Mouse (Mus musculus) CH12.LX (cell line): ENCODE results near the gene Kif6. TPM values are rescaled to one million over a fixed set of nuclear protein-coding genes. Genes with fewer than 3 reads are reported as not detected.

Experiments used
- DNase-seq: peaks from one replicate; pipeline ENCODE4 v3.0.0-alpha.2; 2013; ENCODE audit errors: extremely low read depth
- H3K27ac ChIP-seq: 2 replicates; pipeline ENCODE4 v1.5.1; 2012; ENCODE audit warnings: low read depth, mild to moderate bottlenecking, control low read depth, moderate library complexity; ENCODE audit not compliant: insufficient read depth
- H3K27me3 ChIP-seq: replicated peaks from 2 replicates; pipeline ENCODE3; 2012; ENCODE audit warnings: inconsistent platforms
- H3K36me3 ChIP-seq, 2 experiments: replicated peaks in 1 of 2; 2 replicates each; pipeline versions ENCODE3 to v1.6.1; 2012; ENCODE audit warnings: inconsistent platforms in 1 of 2, low read length in 1 of 2, mild to moderate bottlenecking in 1 of 2, mixed read lengths in 1 of 2, moderate library complexity in 1 of 2; ENCODE audit not compliant: control insufficient read depth in 1 of 2, insufficient read depth in 1 of 2
- H3K4me1 ChIP-seq, 2 experiments: 2 replicates each; pipeline ENCODE4 v1.6.1; 2012; ENCODE audit warnings: inconsistent platforms in 1 of 2, moderate library complexity in 1 of 2; ENCODE audit not compliant: insufficient read depth in 2 of 2, control insufficient read depth in 1 of 2
- H3K4me2 ChIP-seq: 2 replicates; pipeline ENCODE4 v1.6.1; 2012; ENCODE audit warnings: low read depth, mild to moderate bottlenecking, control low read depth; ENCODE audit not compliant: poor library complexity, insufficient read depth, severe bottlenecking
- H3K4me3 ChIP-seq, 3 experiments: fragments of 150-350 bp in 1 of 3; sonication (generic) in 1 of 3; replicated peaks in 1 of 3; 2 replicates each; pipeline versions ENCODE3 to v1.5.1; 2011 to 2012; ENCODE audit warnings: low read depth in 2 of 3, low read length in 2 of 3, mild to moderate bottlenecking in 2 of 3, moderate library complexity in 2 of 3, control low read depth in 1 of 3, improper control_type of control experiment in 1 of 3, inconsistent platforms in 1 of 3, mixed read lengths in 1 of 3; ENCODE audit not compliant: poor library complexity in 1 of 3
- H3K79me2 ChIP-seq: replicated peaks from 2 replicates; pipeline ENCODE4 v1.6.1; 2012; ENCODE audit warnings: mild to moderate bottlenecking, moderate library complexity; ENCODE audit not compliant: control insufficient read depth, poor library complexity, insufficient read depth, severe bottlenecking; ENCODE audit errors: extremely low read depth
- H3K9ac ChIP-seq: 2 replicates; pipeline ENCODE4 v1.6.1; 2012; ENCODE audit warnings: low read depth, mild to moderate bottlenecking, control low read depth, moderate library complexity; ENCODE audit not compliant: insufficient read depth
- H3K9me3 ChIP-seq: replicated peaks from 2 replicates; pipeline ENCODE3; 2012; ENCODE audit warnings: low read length, inconsistent platforms, mixed read lengths
- CHD1 ChIP-seq: IDR thresholded peaks from 2 replicates; pipeline ENCODE4 v1.6.1; 2012; ENCODE audit warnings: low read depth, low read length, improper control_type of control experiment, inconsistent platforms
- CHD2 ChIP-seq: IDR thresholded peaks from 2 replicates; pipeline ENCODE4 v1.6.1; 2011; ENCODE audit warnings: low read length, improper control_type of control experiment
- CTCF ChIP-seq, 2 experiments: IDR thresholded peaks in 1 of 2; conservative IDR thresholded peaks in 1 of 2; 2 replicates each; pipeline ENCODE4 v1.5.1; 2011 to 2012; ENCODE audit warnings: low read depth in 2 of 2, low read length in 2 of 2, improper control_type of control experiment in 1 of 2, inconsistent platforms in 1 of 2, mild to moderate bottlenecking in 1 of 2, moderate library complexity in 1 of 2
- EP300 ChIP-seq: IDR thresholded peaks from 2 replicates; pipeline ENCODE4 v1.6.1; 2011; ENCODE audit warnings: low read length, improper control_type of control experiment
- GABPA ChIP-seq: IDR thresholded peaks from 2 replicates; pipeline ENCODE4 v1.6.1; 2012; ENCODE audit warnings: low read depth, low read length, improper control_type of control experiment, inconsistent platforms; ENCODE audit not compliant: insufficient replicate concordance
- HCFC1 ChIP-seq: IDR thresholded peaks from 2 replicates; pipeline ENCODE4 v1.6.1; 2012; ENCODE audit warnings: low read depth, mild to moderate bottlenecking, inconsistent platforms, low read length, improper control_type of control experiment
- IRF4 ChIP-seq: IDR thresholded peaks from 2 replicates; pipeline ENCODE4 v1.6.1; 2014; ENCODE audit warnings: low read depth, mild to moderate bottlenecking, inconsistent platforms, low read length, improper control_type of control experiment
- KAT2A ChIP-seq: IDR thresholded peaks from 2 replicates; pipeline ENCODE4 v1.6.1; 2012; ENCODE audit warnings: low read length, improper control_type of control experiment, inconsistent platforms; ENCODE audit not compliant: insufficient replicate concordance
- MAFK ChIP-seq: IDR thresholded peaks from 2 replicates; pipeline ENCODE4 v1.6.1; 2011; ENCODE audit warnings: low read length, improper control_type of control experiment; ENCODE audit not compliant: insufficient replicate concordance
- MAZ ChIP-seq: IDR thresholded peaks from 2 replicates; pipeline ENCODE4 v1.6.1; 2012; ENCODE audit warnings: low read depth, mild to moderate bottlenecking, inconsistent platforms, low read length, improper control_type of control experiment, moderate library complexity
- MEF2A ChIP-seq: IDR thresholded peaks from 2 replicates; pipeline ENCODE4 v1.6.1; 2014; ENCODE audit warnings: low read depth, mild to moderate bottlenecking, inconsistent platforms, low read length, improper control_type of control experiment, borderline replicate concordance
- POLR2A ChIP-seq: IDR thresholded peaks from 2 replicates; pipeline ENCODE4 v1.6.1; 2011; ENCODE audit warnings: low read depth, mild to moderate bottlenecking, improper control_type of control experiment, low read length
- POLR2AphosphoS2 ChIP-seq: IDR thresholded peaks from 2 replicates; pipeline ENCODE4 v1.6.1; 2011; ENCODE audit warnings: low read depth, low read length, improper control_type of control experiment
- RAD21 ChIP-seq: IDR thresholded peaks from 2 replicates; pipeline ENCODE4 v1.6.1; 2011; ENCODE audit warnings: low read depth, mild to moderate bottlenecking, low read length, improper control_type of control experiment, moderate library complexity
- RCOR1 ChIP-seq: conservative IDR thresholded peaks from 2 replicates; pipeline ENCODE4 v1.6.1; 2012; ENCODE audit warnings: low read depth, mild to moderate bottlenecking, inconsistent platforms, low read length, improper control_type of control experiment
- SIN3A ChIP-seq: IDR thresholded peaks from 2 replicates; pipeline ENCODE4 v1.6.1; 2012; ENCODE audit warnings: low read length, improper control_type of control experiment, inconsistent platforms
- SMC3 ChIP-seq: IDR thresholded peaks from 2 replicates; pipeline ENCODE4 v1.6.1; 2011; ENCODE audit warnings: low read depth, low read length, improper control_type of control experiment
- TBP ChIP-seq: conservative IDR thresholded peaks from 2 replicates; pipeline ENCODE4 v1.6.1; 2011; ENCODE audit warnings: low read depth, low read length, improper control_type of control experiment
- UBTF ChIP-seq: IDR thresholded peaks from 2 replicates; pipeline ENCODE4 v1.6.1; 2012; ENCODE audit warnings: low read depth, mild to moderate bottlenecking, inconsistent platforms, low read length, improper control_type of control experiment, moderate library complexity
- USF2 ChIP-seq: conservative IDR thresholded peaks from 2 replicates; pipeline ENCODE4 v1.6.1; 2011; ENCODE audit warnings: low read depth, low read length, improper control_type of control experiment
- ZC3H11A ChIP-seq: IDR thresholded peaks from 2 replicates; pipeline ENCODE4 v1.6.1; 2012; ENCODE audit warnings: low read depth, mild to moderate bottlenecking, inconsistent platforms, low read length, improper control_type of control experiment
- ZKSCAN1 ChIP-seq: IDR thresholded peaks from 2 replicates; pipeline ENCODE4 v1.6.1; 2012; ENCODE audit warnings: low read depth, inconsistent platforms, low read length, improper control_type of control experiment, borderline replicate concordance
- dilution Hi-C: fragments of 300-500 bp; cut with MboI; formaldehyde crosslinking; loops from 2 replicates; pipeline ENCODE4 v1.14.3; 2020; ENCODE audit warnings: low sequenced_read_pairs; ENCODE audit not compliant: extremely low pct_unique_long_range_greater_than_20kb, extremely low pct_ligation_motif_present
- in situ Hi-C: fragments of 300-500 bp; cut with MboI; formaldehyde crosslinking; loops from 3 replicates; pipeline ENCODE4 v1.14.3; 2019; ENCODE audit warnings: low sequenced_read_pairs, low pct_ligation_motif_present, low pct_unique_long_range_greater_than_20kb, mixed read lengths
- polyA plus RNA-seq: library from polyadenylated mRNA; unstranded; fragments of >175 nt; gene quantifications from 2 replicates; pipeline ENCODE4 v1.2.1, GENCODE M21; 2012; ENCODE audit warnings: low read depth; ENCODE audit not compliant: insufficient read length
- total RNA-seq, 2 experiments: library from RNA; depleted of rRNA; stranded (reverse); fragments of 300-350 nt in 1 of 2; fragments of >200 nt in 1 of 2; gene quantifications; 2 replicates each; pipeline ENCODE4 v1.2.3; 2012 to 2014

The Kif6 gene
- total and polyA plus RNA-seq, 3 experiments, result not detected

GRCm38 (mm10) chr17:49610296-49610695, 4.6 kb upstream of the Kif6 start:
- TF ChIP-seq RAD21 (no peak), RCOR1 (no peak), USF2 (no peak), UBTF (no peak), POLR2A (no peak), ZKSCAN1 (no peak), GABPA (no peak)
- Histone ChIP-seq H3K4me1 (no peaks in the 10 kb centered on the region; a peak in 1 of 4 replicates), H3K9ac (no peak overlapping the region), H3K9me3 (peaks cover 10% of the 10 kb centered on the region), H3K36me3 (no peaks in the 10 kb centered on the region), H3K27ac (no peak overlapping the region), H3K27me3 (peaks cover 46% of the 10 kb centered on the region), H3K4me2 (no peak overlapping the region), H3K4me3 (no peak overlapping the region), H3K79me2 (no peaks in the 10 kb centered on the region)
- DNase-seq, result no peak
- in situ Hi-C loops, result no loop called here
- dilution Hi-C loops, result no loop called here

- Histone ChIP-seq H3K9ac (no peak overlapping the region), H3K27me3 (peaks cover 38% of the 10 kb centered on the region), H3K9me3 (no peaks in the 10 kb centered on the region), H3K4me1 (no peaks in the 10 kb centered on the region; a peak in 1 of 4 replicates), H3K4me3 (no peak overlapping the region), H3K27ac (no peak overlapping the region), H3K4me2 (no peak overlapping the region), H3K79me2 (no peaks in the 10 kb centered on the region), H3K36me3 (no peaks in the 10 kb centered on the region)
- no peak for DNase-seq
- no peak for TF ChIP-seq MEF2A
- TF ChIP-seq KAT2A, result no peak
- no peak for TF ChIP-seq CTCF (conservative IDR thresholded peaks at IDR 0.05 in 1 of 2, IDR thresholded peaks at IDR 0.05 in 1 of 2; ENCODE audit: low read depth in 2 of 2, low read length in 2 of 2)
- no peak for TF ChIP-seq IRF4
- no peak for TF ChIP-seq ZKSCAN1
- TF ChIP-seq HCFC1, result no peak
- TF ChIP-seq MAZ, result no peak
- in situ Hi-C loops (no loop called here), dilution Hi-C loops (no loop called here)
Observed at GRCm38 (mm10) chr17:49615241-49615651, 310 bp downstream of the Kif6 start.

- H3K79me2 ChIP-seq, result no peaks in the 10 kb centered on the region
- no peaks in the 10 kb centered on the region for H3K36me3 ChIP-seq
- TF ChIP-seq GABPA (no peak), SIN3A (no peak), MAFK (no peak), SMC3 (no peak), CHD2 (no peak), CTCF (conservative IDR thresholded peaks at IDR 0.05 in 1 of 2, IDR thresholded peaks at IDR 0.05 in 1 of 2; ENCODE audit: low read depth in 2 of 2, low read length in 2 of 2) (no peak), IRF4 (no peak), EP300 (no peak), UBTF (no peak), POLR2AphosphoS2 (no peak), TBP (no peak), ZC3H11A (no peak), CHD1 (no peak)
- TF ChIP-seq, all 38 proteins: peak for 0
- dilution Hi-C loops, result no loop called here
- no peak for DNase-seq
- no peak overlapping the region for H3K4me3 ChIP-seq
- H3K9me3 ChIP-seq, result peaks cover 2% of the 10 kb centered on the region
- in situ Hi-C loops, result no loop called here
- H3K9ac ChIP-seq, result no peak overlapping the region
- no peaks in the 10 kb centered on the region for H3K4me1 ChIP-seq
- no peak overlapping the region for H3K27ac ChIP-seq
- no peak overlapping the region for H3K4me2 ChIP-seq
- H3K27me3 ChIP-seq, result peaks cover 42% of the 10 kb centered on the region
Observed at GRCm38 (mm10) chr17:49624572-49624971, 9.6 kb downstream of the Kif6 start.
